Mouse (Mus musculus) liver, embryonic 14.5 days (tissue): ENCODE results near the gene Gm9857.

Experiments
- CTCF ChIP-seq: IDR thresholded peaks from 2 replicates; pipeline ENCODE4 v1.5.1; 2016; ENCODE audit warnings: antibody characterized with exemption, low read depth, control low read depth
- EP300 ChIP-seq: IDR thresholded peaks from 2 replicates; pipeline ENCODE4 v1.6.1; 2016; ENCODE audit warnings: antibody characterized with exemption, low read depth

DNA sequence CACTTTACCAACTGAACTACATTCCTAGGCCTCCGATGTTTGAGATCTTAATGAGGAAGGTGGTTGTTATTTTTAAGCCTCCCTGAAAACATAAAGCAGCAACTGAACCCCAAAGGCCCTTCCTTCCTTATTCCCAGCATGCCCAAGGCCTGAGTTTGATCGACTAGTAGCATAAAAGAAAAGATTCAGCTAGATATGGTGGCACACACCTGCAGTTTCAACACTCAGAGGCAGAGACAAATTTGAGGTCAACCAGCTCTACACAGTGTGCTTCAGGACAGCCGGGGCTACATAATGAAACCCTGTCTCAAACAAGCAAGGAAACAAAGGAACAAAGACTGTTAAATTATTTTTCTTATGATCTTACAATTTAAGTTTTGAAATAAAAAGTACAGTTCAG lies 23.5 kb upstream of the Gm9857 start:
- TF ChIP-seq CTCF (no peak), EP300 (no peak)
